Mouse (Mus musculus) heart, embryonic 14.5 days (tissue): Measurements from ENCODE around the gene Ica1l. TPM values are rescaled to one million over a fixed set of nuclear protein-coding genes. Genes with fewer than 3 reads are reported as not detected.
"Not testable (repeated sequence)": the region's sequence is repeated elsewhere in the genome, so short reads cannot be mapped to it uniquely, and the experiment has no call there.

Source experiments
- ATAC-seq: fragments of 200-750 bp; cut with Nextera tagmentation; 2 replicates; pipeline ENCODE4 v1.8.0; 2017; ENCODE audit warnings: low read depth, moderate TSS enrichment; ENCODE audit not compliant: insufficient number of reproducible peaks, insufficient read depth, low FRiP score
- H3K27ac ChIP-seq, 2 experiments: fragments of 200-500 bp in 1 of 2; fragments of 300-500 bp in 1 of 2; sonication (generic) in 1 of 2; replicated peaks in 1 of 2; 2 replicates each; pipeline ENCODE4 v1.5.1; 2012 to 2014; ENCODE audit warnings: low read depth in 2 of 2, low read length in 2 of 2, control low read depth in 1 of 2, mild to moderate bottlenecking in 1 of 2, mixed read lengths in 1 of 2; ENCODE audit not compliant: control insufficient read depth in 1 of 2, insufficient read depth in 1 of 2
- H3K27me3 ChIP-seq: fragments of 300-500 bp; sonication (generic); 2 replicates; pipeline ENCODE4 v1.6.1; 2014; ENCODE audit warnings: mild to moderate bottlenecking, low read length, control low read depth; ENCODE audit not compliant: control insufficient read depth, insufficient read depth
- H3K36me3 ChIP-seq: fragments of 300-500 bp; sonication (generic); 2 replicates; pipeline ENCODE4 v1.6.1; 2014; ENCODE audit warnings: mild to moderate bottlenecking, control low read depth, low read length, mixed read lengths; ENCODE audit not compliant: control insufficient read depth, insufficient read depth
- H3K4me1 ChIP-seq, 2 experiments: fragments of 200-500 bp in 1 of 2; fragments of 300-500 bp in 1 of 2; sonication (generic) in 1 of 2; 2 replicates each; pipeline ENCODE4 v1.6.1; 2012 to 2014; ENCODE audit warnings: low read length in 2 of 2, control low read depth in 1 of 2, mixed read lengths in 1 of 2; ENCODE audit not compliant: control insufficient read depth in 2 of 2, insufficient read depth in 2 of 2
- H3K4me2 ChIP-seq: fragments of 300-500 bp; sonication (generic); 2 replicates; pipeline ENCODE4 v1.6.1; 2014; ENCODE audit warnings: mild to moderate bottlenecking, low read length
- H3K4me3 ChIP-seq, 2 experiments: fragments of 200-500 bp in 1 of 2; fragments of 300-500 bp in 1 of 2; sonication (generic) in 1 of 2; 2 replicates each; pipeline ENCODE4 v1.5.1; 2012 to 2014; ENCODE audit warnings: low read length in 2 of 2, mild to moderate bottlenecking in 2 of 2, control low read depth in 1 of 2, low read depth in 1 of 2, moderate library complexity in 1 of 2; ENCODE audit not compliant: control insufficient read depth in 1 of 2, insufficient read depth in 1 of 2
- H3K9ac ChIP-seq: fragments of 300-500 bp; sonication (generic); 2 replicates; pipeline ENCODE4 v1.6.1; 2014; ENCODE audit warnings: mild to moderate bottlenecking, low read length
- H3K9me3 ChIP-seq: fragments of 300-500 bp; sonication (generic); 2 replicates; pipeline ENCODE4 v1.6.1; 2016; ENCODE audit warnings: low read length, control low read depth; ENCODE audit not compliant: control insufficient read depth
- WGBS: fragments of 180-500 bp; shearing (Covaris S2); extraction: QIAGEN DNeasy Blood & Tissue Kit; methylation state at CpG from one replicate; pipeline ENCODE4 v1.1.7; 2014; 5-methylcytosine and 5-hydroxymethylcytosine counted together
- polyA plus RNA-seq: library from polyadenylated mRNA; unstranded; fragments of >200 nt; fragmentation: Nextera tagmentation; extraction: Ambion mirVana; gene quantifications from 2 replicates; pipeline ENCODE4 v1.2.1, GENCODE M21; 2014

The Ica1l gene
- 0.16 and 0.88 TPM in 2 replicates for polyA plus RNA-seq

DNA sequence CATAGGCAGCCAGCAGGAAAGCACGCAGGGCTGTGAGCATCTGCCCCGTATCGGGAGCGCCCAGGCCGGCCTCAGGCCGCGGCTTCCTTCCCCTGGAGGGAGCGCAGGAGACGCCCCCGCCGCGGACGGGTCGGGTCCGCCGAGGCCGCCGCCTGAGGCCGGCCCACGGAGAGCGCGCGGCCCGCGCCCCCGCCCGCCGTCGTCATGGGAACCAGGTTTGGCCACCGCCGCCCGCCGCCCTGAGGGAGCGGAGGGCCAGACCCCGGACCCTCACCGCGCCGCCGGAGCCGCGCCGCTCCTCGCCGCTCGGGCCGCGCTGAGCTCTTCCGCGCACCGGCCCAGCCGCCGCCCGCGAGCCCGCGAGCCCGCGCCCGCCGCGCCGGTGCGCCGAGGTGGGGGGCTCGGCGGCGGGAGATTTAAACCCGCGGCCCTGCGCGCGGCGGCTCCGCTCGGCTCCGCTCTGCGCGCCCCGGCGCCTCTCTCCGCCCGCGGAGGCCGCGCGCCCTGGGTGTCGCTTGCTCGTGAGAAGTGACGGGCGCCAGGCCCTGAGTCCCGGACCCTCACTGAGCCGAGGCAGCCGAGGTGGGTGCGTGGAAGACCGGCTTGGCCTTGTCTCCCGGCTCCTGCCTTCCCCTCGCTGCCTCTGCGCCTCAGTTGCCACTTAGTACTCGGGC is at the start of gene Ica1l:
Ica1l (minus strand) TSS at position 389 of the 674 bp plus-strand sequence.
- peaks cover 15% of the 10 kb centered on the region for H3K27me3 ChIP-seq
- no peak within 1 kb of the TSS for H3K27ac ChIP-seq
- H3K9ac ChIP-seq, result peak within 1 kb of the TSS; percentile 72
- H3K4me1 ChIP-seq, result no peaks in the 10 kb centered on the region; a peak in 1 of 4 replicates
- ATAC-seq, result peak; percentile 73
- H3K9me3 ChIP-seq, result no peaks in the 10 kb centered on the region
- no peaks in the 10 kb centered on the region for H3K36me3 ChIP-seq
- H3K4me3 ChIP-seq, result peak within 1 kb of the TSS; percentile 73 to 77
- under 1% methylated on average over 92 of the region's 99 CpGs for WGBS
- H3K4me2 ChIP-seq, result peak within 1 kb of the TSS; percentile 82

DNA sequence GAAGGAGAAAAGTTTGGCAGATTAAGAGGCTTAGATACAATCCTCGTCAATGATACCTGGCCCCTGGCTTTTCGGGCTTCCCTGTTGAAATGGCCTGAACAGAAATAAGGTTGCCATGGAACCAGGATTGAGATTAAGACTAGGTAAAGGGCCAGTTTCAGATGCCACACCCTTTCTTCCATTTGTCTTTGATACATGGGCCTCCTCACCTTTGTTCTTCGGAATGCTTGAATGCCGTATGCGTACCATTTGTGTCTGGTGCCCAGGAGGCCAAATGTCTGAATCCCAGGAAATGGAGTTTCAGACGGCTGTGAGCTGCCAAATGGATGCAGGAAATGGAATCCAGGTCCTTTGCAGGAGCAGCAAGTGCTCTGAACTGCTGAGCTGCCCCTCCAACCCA is 33.4 kb upstream of the Ica1l start:
- ATAC-seq, result no peak
- H3K9ac ChIP-seq, result no peak overlapping the region
- peaks cover 48% of the 10 kb centered on the region for H3K36me3 ChIP-seq
- H3K9me3 ChIP-seq, result no peaks in the 10 kb centered on the region
- no peaks in the 10 kb centered on the region for H3K4me1 ChIP-seq
- H3K4me3 ChIP-seq, result no peak overlapping the region
- no peaks in the 10 kb centered on the region for H3K27me3 ChIP-seq
- no peak overlapping the region for H3K4me2 ChIP-seq
- H3K27ac ChIP-seq, result no peak overlapping the region
- WGBS, result 85% methylated on average over 6 of the region's 6 CpGs

DNA sequence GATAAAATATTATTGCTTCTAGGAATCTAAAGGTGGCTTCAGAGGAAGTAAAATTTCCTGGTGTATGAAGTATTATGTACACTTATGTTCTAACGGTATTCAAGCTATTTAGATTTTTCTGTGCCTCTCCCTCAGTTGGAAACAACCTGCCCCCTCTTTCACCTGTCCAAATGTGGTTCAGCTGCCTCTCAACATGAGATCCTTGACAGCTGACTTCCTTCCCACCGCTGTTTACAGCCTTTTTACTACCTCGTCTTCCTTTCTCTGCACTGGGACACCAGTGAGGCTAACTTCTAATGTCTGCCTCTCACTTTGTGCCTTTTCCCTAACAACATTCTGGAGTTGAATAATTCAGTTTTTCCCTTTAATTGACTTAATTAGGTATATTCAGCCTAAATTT is 32.6 kb upstream of the Ica1l start:
- Histone ChIP-seq H3K4me3 (no peak overlapping the region), H3K9me3 (no peaks in the 10 kb centered on the region), H3K4me1 (no peaks in the 10 kb centered on the region), H3K9ac (no peak overlapping the region), H3K27ac (no peak overlapping the region), H3K36me3 (peaks cover 40% of the 10 kb centered on the region), H3K4me2 (no peak overlapping the region), H3K27me3 (no peaks in the 10 kb centered on the region)
- 84% methylated on average over 3 of the region's 3 CpGs for WGBS
- ATAC-seq, result no peak

DNA sequence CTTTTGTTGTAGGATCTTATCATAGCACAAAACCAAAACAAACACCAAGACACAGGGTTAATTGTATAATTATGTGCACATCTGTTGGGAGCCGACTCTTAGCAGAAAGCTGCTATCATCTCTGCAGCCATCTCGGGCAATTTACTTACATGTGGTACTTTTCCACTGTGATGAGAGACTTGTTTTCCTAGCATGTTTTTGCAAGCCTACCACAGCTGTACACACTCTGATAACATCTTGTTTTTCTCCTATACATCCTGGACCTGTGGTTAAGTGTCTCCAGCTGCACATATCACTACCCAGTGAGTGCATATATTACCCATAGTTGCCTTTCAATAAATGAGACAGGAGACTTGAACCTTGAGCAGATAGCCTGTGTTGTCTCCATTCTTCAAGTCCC is 32.0 kb upstream of the Ica1l start:
- H3K4me1 ChIP-seq, result no peaks in the 10 kb centered on the region
- ATAC-seq, result no peak
- peaks cover 35% of the 10 kb centered on the region for H3K36me3 ChIP-seq
- no peak overlapping the region for H3K4me2 ChIP-seq
- WGBS, result 72% methylated on average over 2 of the region's 2 CpGs
- H3K4me3 ChIP-seq, result no peak overlapping the region
- H3K9me3 ChIP-seq, result no peaks in the 10 kb centered on the region
- no peaks in the 10 kb centered on the region for H3K27me3 ChIP-seq
- no peak overlapping the region for H3K9ac ChIP-seq
- H3K27ac ChIP-seq, result no peak overlapping the region

DNA sequence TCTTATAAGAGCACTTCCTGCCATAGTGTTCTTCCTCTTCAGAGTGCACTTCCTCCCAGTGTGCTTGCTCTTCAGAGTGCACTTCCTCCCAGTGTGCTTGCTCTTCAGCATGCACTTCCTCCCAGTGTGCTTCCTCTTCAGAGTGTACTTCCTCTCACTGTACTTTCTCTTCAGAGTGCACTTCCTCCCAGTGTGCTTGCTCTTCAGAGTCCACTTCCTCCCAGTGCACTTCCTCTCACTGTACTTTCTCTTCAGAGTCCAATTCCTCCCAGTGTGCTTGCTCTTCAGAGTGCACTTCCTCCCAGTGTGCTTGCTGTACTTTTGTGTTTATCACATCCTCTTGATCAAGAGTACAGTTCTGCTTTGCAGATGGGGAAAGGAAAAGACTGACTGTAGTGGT is 27.7 kb upstream of the Ica1l start:
- ATAC-seq, result not testable (repeated sequence)

DNA sequence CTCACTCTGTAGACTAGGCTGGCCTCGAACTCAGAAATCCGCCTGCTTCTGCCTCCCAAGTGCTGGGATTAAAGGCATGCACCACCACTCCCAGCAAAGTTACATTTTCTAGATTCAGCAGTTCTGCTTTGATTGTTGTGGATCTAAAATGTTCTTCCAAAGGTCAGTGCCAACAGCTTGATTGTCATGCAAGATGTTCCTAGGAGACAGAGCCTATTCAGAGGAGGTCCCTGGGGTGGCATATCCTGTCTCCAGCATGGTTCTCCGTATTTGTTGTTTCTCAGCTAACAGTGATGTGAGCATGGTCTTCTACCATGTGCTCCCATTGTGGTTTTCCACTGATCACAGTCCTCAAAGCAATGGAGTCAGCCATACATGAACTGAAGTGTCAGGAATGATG is 13.3 kb upstream of the Ica1l start:
- Histone ChIP-seq H3K36me3 (no peaks in the 10 kb centered on the region), H3K4me1 (no peaks in the 10 kb centered on the region), H3K4me2 (no peak overlapping the region), H3K9ac (no peak overlapping the region), H3K4me3 (no peak overlapping the region), H3K27me3 (no peaks in the 10 kb centered on the region), H3K9me3 (no peaks in the 10 kb centered on the region), H3K27ac (no peak overlapping the region)
- 80% methylated on average over 3 of the region's 3 CpGs for WGBS
- ATAC-seq, result no peak

More for the DNA sequence above, 27.7 kb upstream of the Ica1l start:
- H3K4me2 ChIP-seq, H3K36me3 ChIP-seq, H3K9me3 ChIP-seq, H3K4me3 ChIP-seq, H3K27me3 ChIP-seq, H3K4me1 ChIP-seq, H3K9ac ChIP-seq, H3K27ac ChIP-seq: not testable (repeated sequence)

DNA sequence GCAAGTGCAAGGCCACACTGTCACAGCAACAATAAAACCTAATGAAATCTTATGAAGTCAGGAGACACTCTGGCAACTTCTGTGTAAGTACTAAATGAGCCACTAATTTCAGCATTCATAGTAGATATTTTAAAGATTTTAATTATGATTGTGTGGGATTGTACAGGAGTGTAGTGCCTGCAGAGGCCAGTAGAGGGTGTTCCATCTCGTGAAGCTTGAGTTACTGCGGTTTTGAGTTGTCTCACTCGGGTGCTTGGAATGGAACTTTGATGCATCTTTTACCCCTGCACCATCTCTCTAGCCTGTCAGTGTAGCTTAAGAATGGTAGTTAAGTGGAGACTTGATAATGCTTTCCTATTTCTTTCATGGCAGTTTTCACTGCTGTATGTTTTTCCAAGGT is 11.7 kb upstream of the Ica1l start:
- H3K4me1 ChIP-seq, result no peaks in the 10 kb centered on the region
- no peak overlapping the region for H3K4me2 ChIP-seq
- no peak overlapping the region for H3K9ac ChIP-seq
- no peaks in the 10 kb centered on the region for H3K36me3 ChIP-seq
- 34% methylated on average over 3 of the region's 3 CpGs for WGBS
- ATAC-seq, result no peak
- H3K27ac ChIP-seq, result no peak overlapping the region
- H3K9me3 ChIP-seq, result no peaks in the 10 kb centered on the region
- no peak overlapping the region for H3K4me3 ChIP-seq
- no peaks in the 10 kb centered on the region for H3K27me3 ChIP-seq

DNA sequence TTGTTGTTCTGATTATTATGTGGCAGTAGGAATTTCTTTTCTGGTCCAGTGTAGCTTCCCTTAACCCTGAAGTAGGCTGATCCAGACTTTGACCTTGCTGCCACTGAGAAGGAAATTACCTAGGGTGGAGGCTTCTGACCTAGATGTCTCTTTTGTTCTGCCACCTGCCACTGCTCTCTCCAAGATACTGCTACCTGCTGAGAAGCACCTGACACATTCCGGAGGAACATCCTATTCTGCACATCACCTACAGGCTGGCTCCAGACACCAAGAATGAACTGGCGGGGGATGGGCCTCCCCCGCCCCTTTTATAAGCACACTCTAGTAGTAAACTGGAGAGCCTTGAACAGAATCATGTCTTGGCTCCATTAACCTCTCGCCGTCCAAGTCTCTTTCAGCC is 4.5 kb upstream of the Ica1l start:
- not testable (repeated sequence) for H3K9ac ChIP-seq, H3K27ac ChIP-seq, ATAC-seq, H3K4me1 ChIP-seq, H3K4me2 ChIP-seq, H3K9me3 ChIP-seq, H3K4me3 ChIP-seq, H3K36me3 ChIP-seq
- H3K27me3 ChIP-seq, result peaks cover 11% of the 10 kb centered on the region
- 86% methylated on average over 5 of the region's 5 CpGs for WGBS
